ENCODE assay signal across 8 mouse cellular contexts in genomic region chr2:156614661-156615654, GRCm38 (mm10). TPM values are rescaled to one million over a fixed set of nuclear protein-coding genes. Genes with fewer than 3 reads are reported as not detected.
DNase-seq lines count a peak whose midpoint lies in the region; ATAC-seq and TF ChIP-seq lines count a peak whose summit lies in the region.

No protein-coding gene starts in this region.

- peak overlapping the region; percentile 100 for H3K4me2 ChIP-seq in heart, embryonic 12.5 days
- H3K4me2 ChIP-seq in embryonic facial prominence, embryonic 14.5 days (ENCODE audit: low read depth, low read length), result peak overlapping the region; percentile 98
- peak overlapping the region; percentile 98 for H3K4me2 ChIP-seq in limb, embryonic 11.5 days (ENCODE audit: low read depth, severe bottlenecking)
- H3K4me2 ChIP-seq in stomach, embryonic 16.5 days (ENCODE audit: low read depth, low read length), result peak overlapping the region; percentile 95

- no peak overlapping the region for H3K27ac ChIP-seq in heart, embryonic 12.5 days (ENCODE audit: poor library complexity, severe bottlenecking)
- H3K27ac ChIP-seq in ES-Bruce4 (ENCODE audit: insufficient read depth, low read length), result no peak overlapping the region
- no peak overlapping the region for H3K27ac ChIP-seq in embryonic facial prominence, embryonic 14.5 days (replicated peaks; ENCODE audit: low read depth, low read length)
- no peak overlapping the region for H3K27ac ChIP-seq in limb, embryonic 11.5 days (replicated peaks; ENCODE audit: low read depth, low read length)
- H3K27ac ChIP-seq in stomach, embryonic 16.5 days (ENCODE audit: low read length), result no peak overlapping the region

- no peak for TF ChIP-seq POLR2A in ES-Bruce4 (IDR thresholded peaks at IDR 0.05; ENCODE audit: insufficient read depth, low read length)

- no peak for TF ChIP-seq EP300 in ES-Bruce4 (IDR thresholded peaks at IDR 0.05; ENCODE audit: insufficient read depth, low read depth, low read length)

- peak overlapping the region; percentile 71 for H3K4me3 ChIP-seq in heart, embryonic 12.5 days
- peak overlapping the region; percentile 56 for H3K4me3 ChIP-seq in ES-Bruce4 (ENCODE audit: low read depth, low read length)
- H3K4me3 ChIP-seq in embryonic facial prominence, embryonic 14.5 days (ENCODE audit: low read depth, low read length), result peak overlapping the region; percentile 76
- H3K4me3 ChIP-seq in limb, embryonic 11.5 days (ENCODE audit: low read depth, low read length), result peak overlapping the region; percentile 65; the same call in 1 of the 2 replicates
- H3K4me3 ChIP-seq in stomach, embryonic 16.5 days (replicated peaks; ENCODE audit: low read length), result peak overlapping the region; percentile 62

- WGBS in heart, embryonic 12.5 days, result 15% methylated on average over 31 of the region's 31 CpGs
- WGBS in embryonic facial prominence, embryonic 14.5 days, result 8% methylated on average over 31 of the region's 31 CpGs
- WGBS in limb, embryonic 11.5 days, result 7% methylated on average over 31 of the region's 31 CpGs
- 9% methylated on average over 31 of the region's 31 CpGs for WGBS in stomach, embryonic 16.5 days

- DNase-seq in heart, postnatal 4 days, result no peak
- peak; percentile 2 for DNase-seq in embryonic facial prominence, embryonic 14.5 days (ENCODE audit: low spot score)
- peak; percentile 31 for DNase-seq in limb, embryonic 11.5 days (ENCODE audit: low spot score)
- DNase-seq in gastrocnemius, postnatal 10 days, result no peak
- no peak for DNase-seq in T-cell, adult 2 months (ENCODE audit: low spot score)

- H3K9ac ChIP-seq in heart, embryonic 12.5 days, result no peak overlapping the region
- peak overlapping the region; percentile 85; the same call in 1 of the 2 replicates for H3K9ac ChIP-seq in ES-Bruce4 (ENCODE audit: low read depth, poor library complexity, severe bottlenecking)
- no peak overlapping the region for H3K9ac ChIP-seq in embryonic facial prominence, embryonic 14.5 days (ENCODE audit: low read depth, low read length)
- no peak overlapping the region for H3K9ac ChIP-seq in limb, embryonic 11.5 days (ENCODE audit: low read length)
- H3K9ac ChIP-seq in stomach, embryonic 16.5 days (ENCODE audit: low read length), result no peak overlapping the region

- no peaks in the 10 kb centered on the region for H3K36me3 ChIP-seq in heart, embryonic 12.5 days
- no peaks in the 10 kb centered on the region for H3K36me3 ChIP-seq in ES-Bruce4 (ENCODE audit: control insufficient read depth, insufficient read depth, low read length, poor library complexity, severe bottlenecking)
- no peaks in the 10 kb centered on the region for H3K36me3 ChIP-seq in embryonic facial prominence, embryonic 14.5 days (ENCODE audit: control insufficient read depth, insufficient read depth, low read length)
- no peaks in the 10 kb centered on the region for H3K36me3 ChIP-seq in limb, embryonic 11.5 days (ENCODE audit: control insufficient read depth, insufficient read depth, low read length)
- no peaks in the 10 kb centered on the region for H3K36me3 ChIP-seq in stomach, embryonic 16.5 days (ENCODE audit: control insufficient read depth, insufficient read depth, low read length)

- H3K27me3 ChIP-seq in heart, embryonic 12.5 days (replicated peaks), result peaks cover 98% of the 10 kb centered on the region
- H3K27me3 ChIP-seq in ES-Bruce4 (ENCODE audit: control insufficient read depth, insufficient read depth, low read length, poor library complexity, severe bottlenecking), result no peaks in the 10 kb centered on the region
- H3K27me3 ChIP-seq in embryonic facial prominence, embryonic 14.5 days (replicated peaks; ENCODE audit: control insufficient read depth, insufficient read depth, low read length), result peaks cover 65% of the 10 kb centered on the region
- H3K27me3 ChIP-seq in limb, embryonic 11.5 days (ENCODE audit: control insufficient read depth, insufficient read depth, low read length), result peaks cover 48% of the 10 kb centered on the region
- H3K27me3 ChIP-seq in stomach, embryonic 16.5 days (ENCODE audit: control insufficient read depth, insufficient read depth, low read length), result peaks cover 58% of the 10 kb centered on the region

- no peaks in the 10 kb centered on the region for H3K9me3 ChIP-seq in heart, embryonic 12.5 days (replicated peaks)
- H3K9me3 ChIP-seq in ES-Bruce4 (replicated peaks; ENCODE audit: control insufficient read depth, insufficient read depth, low read length, poor library complexity, severe bottlenecking), result no peaks in the 10 kb centered on the region
- no peaks in the 10 kb centered on the region for H3K9me3 ChIP-seq in embryonic facial prominence, embryonic 14.5 days (ENCODE audit: control insufficient read depth, low read length)
- H3K9me3 ChIP-seq in limb, embryonic 11.5 days (ENCODE audit: control insufficient read depth, low read length), result no peaks in the 10 kb centered on the region
- no peaks in the 10 kb centered on the region for H3K9me3 ChIP-seq in stomach, embryonic 16.5 days (replicated peaks; ENCODE audit: control insufficient read depth, low read length)

- H3K4me1 ChIP-seq in heart, embryonic 12.5 days (replicated peaks), result peaks cover 21% of the 10 kb centered on the region
- H3K4me1 ChIP-seq in ES-Bruce4 (ENCODE audit: control insufficient read depth, insufficient read depth, low read length), result no peaks in the 10 kb centered on the region
- H3K4me1 ChIP-seq in embryonic facial prominence, embryonic 14.5 days (ENCODE audit: control insufficient read depth, insufficient read depth, low read length), result peaks cover 16% of the 10 kb centered on the region
- peaks cover 9% of the 10 kb centered on the region for H3K4me1 ChIP-seq in limb, embryonic 11.5 days (ENCODE audit: control insufficient read depth, insufficient read depth, low read length)
- H3K4me1 ChIP-seq in stomach, embryonic 16.5 days (ENCODE audit: control insufficient read depth, insufficient read depth, low read length), result peaks cover 14% of the 10 kb centered on the region

- TF ChIP-seq CTCF in ES-Bruce4 (IDR thresholded peaks at IDR 0.05; ENCODE audit: low read depth, low read length), result no peak

- ATAC-seq in heart, embryonic 12.5 days (ENCODE audit: insufficient number of reproducible peaks, low FRiP score), result no peak
- no peak for ATAC-seq in embryonic facial prominence, embryonic 14.5 days (ENCODE audit: low read depth)
- ATAC-seq in limb, embryonic 11.5 days (ENCODE audit: insufficient number of reproducible peaks, low FRiP score, low TSS enrichment, low read depth), result peak; percentile 29; the same call in 1 of the 2 replicates
- ATAC-seq in stomach, embryonic 16.5 days (ENCODE audit: insufficient read depth, low FRiP score), result no peak

RNA-seq across cellular contexts. Expression of gene Dlgap4, which starts 1.5 kb away (rescaled TPM):
- 72.1 and 73.4 TPM in 2 replicates for polyA plus RNA-seq in heart, embryonic 12.5 days (2016; fragmentation: Nextera tagmentation; extraction: Ambion mirVana)
- 10 to 100 TPM; 57.1 to 58.3 TPM for total RNA-seq in heart, postnatal 4 days (2021)
- 60.6 and 79.3 TPM in 2 replicates for polyA plus RNA-seq in ES-Bruce4 (2011; ENCODE audit: insufficient read depth, insufficient read length, low read depth, missing spikeins)
- 74.0 and 84.6 TPM in 2 replicates for polyA plus RNA-seq in embryonic facial prominence, embryonic 14.5 days (2014; fragmentation: Nextera tagmentation; extraction: Ambion mirVana)
- 119 and 121 TPM in 2 replicates for polyA plus RNA-seq in limb, embryonic 11.5 days (2014; fragmentation: Nextera tagmentation; extraction: Ambion mirVana)
- 55.5 and 56.4 TPM in 2 replicates for polyA plus RNA-seq in stomach, embryonic 16.5 days (2015; fragmentation: Nextera tagmentation; extraction: Ambion mirVana)
- 100 to 1,000 TPM in 1 of 2 experiments, 10 to 100 TPM in 1; 76.5 to 102 TPM for total RNA-seq in gastrocnemius, postnatal 10 days (2021)

Comparison
In these comparisons a context has a peak if more than half of its experiments do, and no peak if none do; other contexts are left out.
1. DNase-seq: peak in embryonic facial prominence, embryonic 14.5 days (single experiment) and limb, embryonic 11.5 days (single experiment); none in heart, postnatal 4 days (single experiment), gastrocnemius, postnatal 10 days (single experiment) and T-cell, adult 2 months (single experiment).
2. Peak in every context shown above with its lines, with median percentiles within 50 percentile points of each other: H3K4me2 ChIP-seq and H3K4me3 ChIP-seq.